Mouse (Mus musculus): ENCODE results near the gene Ccdc134. TPM values are rescaled to one million over a fixed set of nuclear protein-coding genes. Genes with fewer than 3 reads are reported as not detected.

The Ccdc134 gene
- polyA plus RNA-seq, 1 experiment from 2014 or later, result 20.5 TPM

DNA sequence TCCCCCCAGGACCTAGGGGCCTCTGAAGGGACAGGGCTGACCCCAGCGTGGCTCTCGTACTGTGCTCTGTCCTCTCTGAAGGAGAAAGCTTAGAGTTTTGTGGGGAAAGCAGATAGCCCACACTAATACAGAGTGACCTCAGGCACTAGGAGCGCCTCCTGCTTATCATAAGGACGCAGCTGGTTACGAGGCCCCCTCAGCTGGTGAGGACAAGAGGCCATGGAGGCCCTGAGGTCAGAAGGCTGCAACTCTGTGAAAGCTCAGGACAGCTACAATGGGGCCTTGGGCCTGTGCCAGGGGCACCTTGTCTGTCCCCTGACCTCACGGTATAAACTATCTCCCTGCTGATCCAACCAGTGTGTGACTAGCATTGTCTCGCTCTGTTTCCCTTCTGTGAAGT, 56.5 kb downstream of the Ccdc134 start:
- Histone ChIP-seq H3K27me3 (ENCODE audit: insufficient read depth, low read length) (no peaks in the 10 kb centered on the region), H3K9ac (no peak overlapping the region), H3K27ac (ENCODE audit: low read depth) (no peak overlapping the region), H3K36me3 (ENCODE audit: insufficient read depth) (peaks cover 98% of the 10 kb centered on the region), H3K4me2 (no peak overlapping the region), H3K9me3 (ENCODE audit: low read depth, low read length) (peaks cover 4% of the 10 kb centered on the region; the same call in 1 of the 2 replicates), H3K4me1 (ENCODE audit: insufficient read depth) (no peaks in the 10 kb centered on the region), H3K4me3 (ENCODE audit: low read depth, low read length) (no peak overlapping the region)
- TF ChIP-seq CTCF (IDR thresholded peaks at IDR 0.05; ENCODE audit: low read depth), result no peak
- DNase-seq (no peak), ATAC-seq (ENCODE audit: insufficient read depth) (no peak)
- 55% methylated on average over 7 of the region's 7 CpGs for whole genome bisulfite sequencing

- no peak overlapping the region for H3K27ac ChIP-seq (ENCODE audit: low read depth)
- H3K27me3 ChIP-seq (ENCODE audit: insufficient read depth, low read length), result no peaks in the 10 kb centered on the region
- 71% methylated on average over 10 of the region's 10 CpGs for WGBS
- no peak for TF ChIP-seq CTCF (IDR thresholded peaks at IDR 0.05; ENCODE audit: low read depth)
- H3K4me2 ChIP-seq, result no peak overlapping the region
- no peak for ATAC-seq (ENCODE audit: insufficient read depth)
- DNase-seq, result no peak
- peaks cover 4% of the 10 kb centered on the region; the same call in 1 of the 2 replicates for H3K9me3 ChIP-seq (ENCODE audit: low read depth, low read length)
- H3K4me3 ChIP-seq (ENCODE audit: low read depth, low read length), result no peak overlapping the region
- no peak overlapping the region for H3K9ac ChIP-seq
- H3K36me3 ChIP-seq (ENCODE audit: insufficient read depth), result peaks cover 98% of the 10 kb centered on the region
- no peaks in the 10 kb centered on the region for H3K4me1 ChIP-seq (ENCODE audit: insufficient read depth)
Measured at GRCm38 (mm10) chr15:82184656-82185055, 56.9 kb downstream of the Ccdc134 start.

DNA sequence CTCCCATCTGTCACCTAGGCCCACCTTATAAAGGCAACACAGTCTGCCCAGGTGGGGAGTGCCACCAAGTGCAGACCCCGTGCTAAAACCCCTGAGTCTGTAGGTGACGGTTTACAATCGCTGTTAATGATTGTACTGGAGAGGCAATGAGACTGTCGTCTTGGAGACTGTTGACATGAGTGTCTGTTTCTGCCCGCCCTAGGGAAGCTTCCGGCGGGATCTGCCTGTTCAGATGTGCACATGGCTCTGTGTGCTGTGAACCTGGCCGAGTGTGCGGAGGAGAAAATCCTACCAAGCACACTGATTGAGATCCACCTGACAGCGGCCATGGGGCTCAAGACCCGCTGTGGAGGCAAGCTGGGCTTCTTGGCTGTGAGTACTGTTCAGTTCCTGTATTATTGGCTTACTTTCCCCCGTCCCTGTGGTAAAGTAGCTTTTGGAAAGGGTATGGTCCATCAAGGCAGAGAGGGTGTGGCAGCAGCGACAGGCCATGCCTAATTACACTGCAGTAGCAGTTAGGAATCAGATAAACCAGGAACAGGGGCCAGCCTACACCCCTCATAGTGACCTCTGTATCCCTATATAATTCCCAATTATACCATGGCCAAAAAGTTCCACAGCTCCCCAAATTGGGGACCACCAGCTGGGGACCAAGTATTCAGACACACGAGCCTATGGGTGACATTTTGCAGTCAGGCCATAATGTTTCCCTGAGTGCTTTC, 57.5 kb downstream of the Ccdc134 start:
- Histone ChIP-seq H3K4me2 (no peak overlapping the region), H3K36me3 (ENCODE audit: insufficient read depth) (peaks cover 97% of the 10 kb centered on the region), H3K4me3 (ENCODE audit: low read depth, low read length) (no peak overlapping the region), H3K4me1 (ENCODE audit: insufficient read depth) (no peaks in the 10 kb centered on the region), H3K27ac (ENCODE audit: low read depth) (no peak overlapping the region), H3K9me3 (ENCODE audit: low read depth, low read length) (peaks cover 4% of the 10 kb centered on the region; the same call in 1 of the 2 replicates), H3K27me3 (ENCODE audit: insufficient read depth, low read length) (no peaks in the 10 kb centered on the region), H3K9ac (no peak overlapping the region)
- 74% methylated on average over 14 of the region's 14 CpGs for whole genome bisulfite sequencing
- no peak for TF ChIP-seq CTCF (IDR thresholded peaks at IDR 0.05; ENCODE audit: low read depth)
- ATAC-seq (ENCODE audit: insufficient read depth), result no peak
- DNase-seq, result no peak

- WGBS, result 60% methylated on average over 14 of the region's 14 CpGs
- no peaks in the 10 kb centered on the region for H3K4me1 ChIP-seq (ENCODE audit: insufficient read depth)
- H3K4me2 ChIP-seq, result no peak overlapping the region
- H3K9me3 ChIP-seq (ENCODE audit: low read depth, low read length), result peaks cover 4% of the 10 kb centered on the region; the same call in 1 of the 2 replicates
- H3K27ac ChIP-seq (ENCODE audit: low read depth), result 0 out of 2 replicates have a peak overlapping the region, but pooled peaks have one; percentile 18
- peaks cover 97% of the 10 kb centered on the region for H3K36me3 ChIP-seq (ENCODE audit: insufficient read depth)
- no peak for TF ChIP-seq CTCF (IDR thresholded peaks at IDR 0.05; ENCODE audit: low read depth)
- DNase-seq, result no peak
- no peaks in the 10 kb centered on the region for H3K27me3 ChIP-seq (ENCODE audit: insufficient read depth, low read length)
- H3K9ac ChIP-seq, result no peak overlapping the region
- ATAC-seq (ENCODE audit: insufficient read depth), result no peak; the same call in 1 of the 2 replicates
- H3K4me3 ChIP-seq (ENCODE audit: low read depth, low read length), result no peak overlapping the region
Measured at GRCm38 (mm10) chr15:82186131-82186530, 58.4 kb downstream of the Ccdc134 start.

DNA sequence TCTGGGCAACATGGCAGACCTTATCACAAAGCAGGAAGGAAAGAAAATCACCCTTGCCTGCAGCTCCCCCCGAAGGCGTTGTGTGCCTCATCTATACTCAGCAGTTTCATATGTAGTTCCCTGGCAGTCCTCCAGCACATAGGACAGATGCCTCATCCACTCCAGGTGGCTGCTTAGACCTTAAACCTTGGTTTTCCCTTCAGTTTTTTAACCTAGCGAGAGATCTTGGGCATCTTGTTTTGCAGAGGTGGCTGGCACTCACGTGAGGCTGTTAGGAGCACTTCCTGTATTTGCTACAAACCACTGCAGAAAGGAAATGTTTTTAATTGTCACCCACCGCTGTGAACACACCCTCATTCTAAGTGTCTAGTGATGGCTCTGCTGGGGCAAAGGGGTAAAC, 59.2 kb downstream of the Ccdc134 start:
- Histone ChIP-seq H3K27ac (ENCODE audit: low read depth) (peak overlapping the region; percentile 50), H3K4me2 (no peak overlapping the region), H3K9me3 (ENCODE audit: low read depth, low read length) (peaks cover 4% of the 10 kb centered on the region; the same call in 1 of the 2 replicates), H3K4me1 (ENCODE audit: insufficient read depth) (no peaks in the 10 kb centered on the region), H3K9ac (no peak overlapping the region), H3K27me3 (ENCODE audit: insufficient read depth, low read length) (no peaks in the 10 kb centered on the region), H3K36me3 (ENCODE audit: insufficient read depth) (peaks cover 97% of the 10 kb centered on the region), H3K4me3 (ENCODE audit: low read depth, low read length) (no peak overlapping the region)
- ATAC-seq (ENCODE audit: insufficient read depth), result no peak
- 90% methylated on average over 5 of the region's 5 CpGs for WGBS
- no peak for TF ChIP-seq CTCF (IDR thresholded peaks at IDR 0.05; ENCODE audit: low read depth)
- DNase-seq, result no peak

- DNase-seq (no peak), ATAC-seq (ENCODE audit: insufficient read depth) (no peak)
- Histone ChIP-seq H3K9me3 (ENCODE audit: low read depth, low read length) (no peaks in the 10 kb centered on the region), H3K27me3 (ENCODE audit: insufficient read depth, low read length) (no peaks in the 10 kb centered on the region), H3K4me3 (ENCODE audit: low read depth, low read length) (no peak overlapping the region), H3K4me1 (ENCODE audit: insufficient read depth) (no peaks in the 10 kb centered on the region), H3K4me2 (no peak overlapping the region), H3K9ac (no peak overlapping the region), H3K36me3 (ENCODE audit: insufficient read depth) (peaks cover 97% of the 10 kb centered on the region), H3K27ac (ENCODE audit: low read depth) (no peak overlapping the region)
- whole genome bisulfite sequencing, result 86% methylated on average over 4 of the region's 4 CpGs
- no peak for TF ChIP-seq CTCF (IDR thresholded peaks at IDR 0.05; ENCODE audit: low read depth)
Measured at GRCm38 (mm10) chr15:82187401-82187800, 59.7 kb downstream of the Ccdc134 start.

- no peak for ATAC-seq (ENCODE audit: insufficient read depth)
- H3K9me3 ChIP-seq (ENCODE audit: low read depth, low read length), result no peaks in the 10 kb centered on the region
- H3K27me3 ChIP-seq (ENCODE audit: insufficient read depth, low read length), result no peaks in the 10 kb centered on the region
- H3K4me2 ChIP-seq, result no peak overlapping the region
- no peak overlapping the region for H3K4me3 ChIP-seq (ENCODE audit: low read depth, low read length)
- H3K36me3 ChIP-seq (ENCODE audit: insufficient read depth), result peaks cover 97% of the 10 kb centered on the region
- no peak for TF ChIP-seq CTCF (IDR thresholded peaks at IDR 0.05; ENCODE audit: low read depth)
- H3K9ac ChIP-seq, result no peak overlapping the region
- WGBS, result 94% methylated on average over 1 of the region's 1 CpGs
- H3K27ac ChIP-seq (ENCODE audit: low read depth), result no peak overlapping the region
- no peak for DNase-seq
- H3K4me1 ChIP-seq (ENCODE audit: insufficient read depth), result no peaks in the 10 kb centered on the region
Measured at GRCm38 (mm10) chr15:82187924-82188323, 60.2 kb downstream of the Ccdc134 start.

All from lung, embryonic 14.5 days (tissue).